Mouse (Mus musculus): ENCODE results near the gene Brpf3. TPM values are rescaled to one million over a fixed set of nuclear protein-coding genes. Genes with fewer than 3 reads are reported as not detected.

Brpf3 gene
- polyA plus RNA-seq, 1 experiment from 2014 or later: 6.0 TPM

GRCm38 (mm10) chr17:28803316-28803715 is 2.4 kb downstream of the Brpf3 start:
- H3K4me3 ChIP-seq (ENCODE audit: low read depth, low read length): no peak overlapping the region
- 91% methylated on average over 1 of the region's 1 CpGs for WGBS
- DNase-seq (ENCODE audit: low spot score) (no peak), ATAC-seq (no peak)
- no peak overlapping the region for H3K4me2 ChIP-seq (replicated peaks; ENCODE audit: low read depth, low read length)
- H3K4me1 ChIP-seq (ENCODE audit: insufficient read depth, low read depth, low read length): 0 out of 2 replicates have a peak, but pooled peaks cover 13% of the 10 kb centered on the region
- TF ChIP-seq CTCF (IDR thresholded peaks at IDR 0.05) (no peak), EP300 (IDR thresholded peaks at IDR 0.05) (no peak)
- no peak overlapping the region for H3K27ac ChIP-seq (ENCODE audit: low read length)
- no peak overlapping the region for H3K9ac ChIP-seq (replicated peaks; ENCODE audit: low read depth)
- peaks cover 15% of the 10 kb centered on the region for H3K36me3 ChIP-seq (ENCODE audit: insufficient read depth, low read length)
- no peaks in the 10 kb centered on the region for H3K27me3 ChIP-seq (replicated peaks; ENCODE audit: insufficient read depth, low read length)
- no peaks in the 10 kb centered on the region for H3K9me3 ChIP-seq (ENCODE audit: low read length)

DNA sequence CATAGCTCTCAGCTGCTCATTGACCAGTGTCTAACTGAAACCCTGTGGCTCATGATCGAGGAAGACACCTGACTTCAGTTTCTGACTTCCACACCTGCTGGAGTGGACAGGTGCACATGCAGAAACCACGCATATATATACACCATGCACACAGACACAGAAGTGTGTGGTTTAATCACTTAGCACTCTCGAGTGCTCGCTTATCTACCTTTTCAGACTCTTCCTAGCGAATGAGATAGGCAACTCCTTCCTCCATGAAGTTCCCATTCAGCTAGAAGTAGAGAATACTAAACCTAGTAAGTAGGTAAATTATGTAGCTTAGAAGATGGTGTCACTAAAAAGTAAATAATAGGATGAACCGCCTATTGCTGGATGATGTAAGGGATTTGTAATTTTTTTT is 4.1 kb downstream of the Brpf3 start:
- Histone ChIP-seq H3K4me3 (ENCODE audit: low read depth, low read length) (no peak overlapping the region), H3K9ac (replicated peaks; ENCODE audit: low read depth) (no peak overlapping the region), H3K4me1 (ENCODE audit: insufficient read depth, low read depth, low read length) (0 out of 2 replicates have a peak, but pooled peaks cover 5% of the 10 kb centered on the region), H3K9me3 (ENCODE audit: low read length) (no peaks in the 10 kb centered on the region), H3K27ac (ENCODE audit: low read length) (no peak overlapping the region), H3K27me3 (replicated peaks; ENCODE audit: insufficient read depth, low read length) (no peaks in the 10 kb centered on the region), H3K4me2 (replicated peaks; ENCODE audit: low read depth, low read length) (no peak overlapping the region), H3K36me3 (ENCODE audit: insufficient read depth, low read length) (peaks cover 15% of the 10 kb centered on the region)
- 85% methylated on average over 6 of the region's 6 CpGs for WGBS
- no peak for TF ChIP-seq EP300 (IDR thresholded peaks at IDR 0.05)
- TF ChIP-seq CTCF (IDR thresholded peaks at IDR 0.05): no peak
- ATAC-seq (no peak), DNase-seq (ENCODE audit: low spot score) (no peak)

DNA sequence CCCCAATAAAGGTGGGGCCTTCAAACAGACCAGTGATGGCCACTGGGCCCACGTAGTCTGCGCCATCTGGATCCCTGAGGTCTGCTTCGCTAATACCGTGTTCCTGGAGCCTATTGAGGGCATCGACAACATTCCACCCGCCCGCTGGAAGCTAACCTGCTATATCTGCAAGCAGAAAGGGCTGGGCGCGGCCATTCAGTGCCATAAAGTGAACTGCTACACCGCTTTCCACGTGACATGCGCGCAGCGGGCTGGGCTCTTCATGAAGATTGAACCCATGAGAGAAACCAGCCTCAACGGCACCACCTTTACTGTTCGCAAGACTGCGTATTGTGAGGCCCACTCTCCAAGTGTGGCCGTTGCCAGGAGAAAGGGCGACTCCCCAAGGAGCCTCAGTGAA is 5.9 kb downstream of the Brpf3 start:
- WGBS: 98% methylated on average over 19 of the region's 19 CpGs
- DNase-seq (ENCODE audit: low spot score) (no peak), ATAC-seq (no peak)
- Histone ChIP-seq H3K27me3 (replicated peaks; ENCODE audit: insufficient read depth, low read length) (no peaks in the 10 kb centered on the region), H3K4me3 (ENCODE audit: low read depth, low read length) (no peak overlapping the region), H3K9me3 (ENCODE audit: low read length) (no peaks in the 10 kb centered on the region), H3K4me1 (ENCODE audit: insufficient read depth, low read depth, low read length) (0 out of 2 replicates have a peak, but pooled peaks cover 3% of the 10 kb centered on the region), H3K27ac (ENCODE audit: low read length) (no peak overlapping the region), H3K4me2 (replicated peaks; ENCODE audit: low read depth, low read length) (no peak overlapping the region), H3K36me3 (ENCODE audit: insufficient read depth, low read length) (peaks cover 15% of the 10 kb centered on the region), H3K9ac (replicated peaks; ENCODE audit: low read depth) (no peak overlapping the region)
- TF ChIP-seq EP300 (IDR thresholded peaks at IDR 0.05) (no peak), CTCF (IDR thresholded peaks at IDR 0.05) (no peak)

DNA sequence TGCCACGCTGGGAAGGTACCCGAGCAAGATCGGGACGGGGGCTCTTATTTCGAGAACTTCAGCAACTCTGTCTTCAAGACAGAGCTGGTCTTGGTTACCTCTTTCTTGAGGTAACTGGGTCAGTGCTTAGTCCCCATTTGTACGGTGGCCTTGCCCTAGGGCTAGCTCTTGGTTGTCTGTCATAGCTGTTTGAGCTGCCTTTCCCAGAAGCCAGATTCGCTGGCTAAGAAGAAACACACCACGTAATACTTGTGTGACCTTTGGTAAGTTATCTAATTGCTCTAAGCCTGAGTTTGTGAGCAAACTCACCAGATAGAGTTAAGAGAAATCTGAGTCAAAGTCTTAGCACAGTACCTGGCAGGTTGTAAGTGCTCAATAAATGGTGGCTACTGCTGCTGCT is 7.8 kb downstream of the Brpf3 start:
- no peak overlapping the region for H3K9ac ChIP-seq (replicated peaks; ENCODE audit: low read depth)
- no peaks in the 10 kb centered on the region for H3K27me3 ChIP-seq (replicated peaks; ENCODE audit: insufficient read depth, low read length)
- peaks cover 24% of the 10 kb centered on the region for H3K36me3 ChIP-seq (ENCODE audit: insufficient read depth, low read length)
- no peaks in the 10 kb centered on the region for H3K4me1 ChIP-seq (ENCODE audit: insufficient read depth, low read depth, low read length)
- ATAC-seq: no peak
- 93% methylated on average over 8 of the region's 8 CpGs for WGBS
- no peaks in the 10 kb centered on the region for H3K9me3 ChIP-seq (ENCODE audit: low read length)
- no peak overlapping the region for H3K4me2 ChIP-seq (replicated peaks; ENCODE audit: low read depth, low read length)
- no peak for DNase-seq (ENCODE audit: low spot score)
- no peak for TF ChIP-seq CTCF (IDR thresholded peaks at IDR 0.05)
- no peak for TF ChIP-seq EP300 (IDR thresholded peaks at IDR 0.05)
- no peak overlapping the region for H3K27ac ChIP-seq (ENCODE audit: low read length)
- no peak overlapping the region for H3K4me3 ChIP-seq (ENCODE audit: low read depth, low read length)

- no peak for ATAC-seq
- Histone ChIP-seq H3K9ac (replicated peaks; ENCODE audit: low read depth) (no peak overlapping the region), H3K4me3 (ENCODE audit: low read depth, low read length) (no peak overlapping the region), H3K36me3 (ENCODE audit: insufficient read depth, low read length) (peaks cover 24% of the 10 kb centered on the region), H3K4me2 (replicated peaks; ENCODE audit: low read depth, low read length) (no peak overlapping the region), H3K4me1 (ENCODE audit: insufficient read depth, low read depth, low read length) (no peaks in the 10 kb centered on the region), H3K27me3 (replicated peaks; ENCODE audit: insufficient read depth, low read length) (no peaks in the 10 kb centered on the region), H3K9me3 (ENCODE audit: low read length) (no peaks in the 10 kb centered on the region), H3K27ac (ENCODE audit: low read length) (no peak overlapping the region)
- DNase-seq (ENCODE audit: low spot score): no peak
- TF ChIP-seq CTCF (IDR thresholded peaks at IDR 0.05): no peak
- TF ChIP-seq EP300 (IDR thresholded peaks at IDR 0.05): no peak
- WGBS: 87% methylated on average over 10 of the region's 10 CpGs
Observed at GRCm38 (mm10) chr17:28809175-28809831, 8.4 kb downstream of the Brpf3 start.

DNA sequence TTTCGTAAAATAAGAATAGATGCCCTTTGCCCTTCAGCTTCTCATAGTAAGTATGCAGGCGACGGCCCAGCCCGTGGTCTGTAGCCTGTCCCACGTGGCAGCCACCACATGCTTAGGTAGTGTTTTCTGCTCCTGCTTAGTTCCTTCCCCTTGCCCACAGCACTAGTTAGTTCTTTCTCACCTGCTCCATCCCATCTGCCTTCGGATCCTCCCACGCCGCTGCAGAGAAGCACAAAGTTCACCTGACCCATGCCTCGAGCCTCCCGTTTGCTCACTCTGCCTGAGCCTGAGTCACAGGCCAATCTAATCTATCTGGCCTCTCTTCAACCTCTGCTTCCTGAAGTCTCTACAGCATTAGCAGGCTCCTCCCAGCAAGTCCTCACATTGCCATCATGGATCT is 11.5 kb downstream of the Brpf3 start:
- Histone ChIP-seq H3K9ac (replicated peaks; ENCODE audit: low read depth) (no peak overlapping the region), H3K27me3 (replicated peaks; ENCODE audit: insufficient read depth, low read length) (no peaks in the 10 kb centered on the region), H3K4me1 (ENCODE audit: insufficient read depth, low read depth, low read length) (no peaks in the 10 kb centered on the region), H3K4me2 (replicated peaks; ENCODE audit: low read depth, low read length) (no peak overlapping the region), H3K36me3 (ENCODE audit: insufficient read depth, low read length) (peaks cover 20% of the 10 kb centered on the region), H3K4me3 (ENCODE audit: low read depth, low read length) (no peak overlapping the region), H3K27ac (ENCODE audit: low read length) (no peak overlapping the region), H3K9me3 (ENCODE audit: low read length) (no peaks in the 10 kb centered on the region)
- TF ChIP-seq EP300 (IDR thresholded peaks at IDR 0.05): no peak
- no peak for TF ChIP-seq CTCF (IDR thresholded peaks at IDR 0.05)
- ATAC-seq: no peak
- WGBS: 93% methylated on average over 10 of the region's 10 CpGs
- DNase-seq (ENCODE audit: low spot score): no peak
